Comparison of ENCODE assay signal across 20 mouse cellular contexts in the genomic region with DNA sequence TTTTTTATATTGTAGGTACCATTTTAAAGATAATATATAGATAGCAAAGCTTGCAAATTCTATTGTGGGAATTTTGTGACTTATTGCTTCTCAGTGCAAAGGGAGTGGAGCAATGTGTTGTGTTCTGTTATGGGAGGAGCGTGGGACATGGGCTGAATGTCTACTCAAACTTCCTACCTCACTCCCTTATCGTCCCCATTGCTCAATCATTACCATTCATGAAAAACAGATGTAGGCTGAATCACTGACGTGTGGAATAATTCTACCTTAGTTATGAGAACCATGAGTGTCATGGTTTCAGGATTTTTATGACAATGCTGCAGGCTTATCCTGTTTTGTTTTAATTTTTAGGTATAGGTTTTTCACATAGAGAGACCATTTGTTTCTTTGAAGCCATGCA.
"Had no signal": no experiment of that assay in that cellular context is flagged by ENCODE, and none has a peak within 500 bp of the region (broad histone marks: within the 10 kb centered on the region; RNA-seq: fewer than 3 reads in every experiment).

No protein-coding gene starts in this region.

- H3K4me2 ChIP-seq: kidney, embryonic 15.5 days; limb, embryonic 13.5 days; liver, embryonic 13.5 days; lung, embryonic 15.5 days; neural tube, embryonic 13.5 days; stomach, embryonic 15.5 days had no signal

- H3K9me3 ChIP-seq: kidney, embryonic 15.5 days; limb, embryonic 13.5 days; liver, embryonic 13.5 days; lung, embryonic 15.5 days; midbrain, embryonic 10.5 days; neural tube, embryonic 13.5 days; stomach, embryonic 15.5 days had no signal

- H3K27me3 ChIP-seq: kidney, embryonic 15.5 days; limb, embryonic 13.5 days; liver, embryonic 13.5 days; lung, embryonic 15.5 days; megakaryocyte, embryonic 14.5 days; neural tube, embryonic 13.5 days; stomach, embryonic 15.5 days had no signal

- H3K9ac ChIP-seq: kidney, embryonic 15.5 days; limb, embryonic 13.5 days; liver, embryonic 13.5 days; lung, embryonic 15.5 days; neural tube, embryonic 13.5 days; stomach, embryonic 15.5 days had no signal

- H3K36me3 ChIP-seq: kidney, embryonic 15.5 days; limb, embryonic 13.5 days; liver, embryonic 13.5 days; lung, embryonic 15.5 days; midbrain, embryonic 10.5 days; neural tube, embryonic 13.5 days; stomach, embryonic 15.5 days had no signal

- DNase-seq: kidney, adult 11 months; kidney, adult 8-10 months; kidney, postnatal 10 days; kidney, postnatal 4 days; liver; liver, embryonic 13.5 days; lung, postnatal 10 days; lung, postnatal 36 days; midbrain, embryonic 14.5 days; retina, postnatal 1 day; right cerebral cortex, postnatal 25 days; spleen, adult 18-20 months; thymus, postnatal 25 days had no signal

- H3K27ac ChIP-seq: liver, embryonic 13.5 days; midbrain, embryonic 10.5 days; neural tube, embryonic 13.5 days; stomach, embryonic 15.5 days had no signal

- H3K4me1 ChIP-seq: liver, embryonic 13.5 days; megakaryocyte, embryonic 14.5 days; midbrain, embryonic 10.5 days; neural tube, embryonic 13.5 days; stomach, embryonic 15.5 days had no signal

- H3K4me3 ChIP-seq: kidney, embryonic 15.5 days; limb, embryonic 13.5 days; liver, embryonic 13.5 days; lung, embryonic 15.5 days; megakaryocyte, embryonic 14.5 days; midbrain, embryonic 10.5 days; neural tube, embryonic 13.5 days; stomach, embryonic 15.5 days had no signal
